ENCODE assay signal across 12 mouse cellular contexts in the genomic region with DNA sequence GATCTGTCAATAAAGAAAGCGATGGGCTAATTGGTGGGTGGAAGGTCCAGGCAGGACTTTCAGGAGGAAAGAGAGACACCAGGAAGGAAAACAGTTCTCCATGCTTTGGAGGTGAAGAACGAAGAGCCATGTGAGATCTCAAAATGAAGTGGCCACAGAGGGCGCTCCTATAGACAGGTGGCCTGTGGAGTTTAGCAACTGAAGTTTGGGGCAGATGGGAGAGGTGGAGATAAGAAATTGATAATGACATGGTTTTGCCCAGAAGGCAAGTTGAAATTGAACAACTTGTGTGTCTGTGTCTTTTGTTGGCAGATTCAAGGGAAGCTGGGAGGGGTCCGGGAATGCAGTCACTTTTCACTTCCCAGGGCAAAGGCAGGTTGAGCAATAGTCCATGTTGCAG.
"Had no signal": no experiment of that assay in that cellular context is flagged by ENCODE, and none has a peak within 500 bp of the region (broad histone marks: within the 10 kb centered on the region; RNA-seq: fewer than 3 reads in every experiment).

No protein-coding gene starts in this region.

- H3K4me3 ChIP-seq: limb, embryonic 12.5 days; lung, embryonic 15.5 days; midbrain, embryonic 10.5 days; neural tube, embryonic 12.5 days had no signal

- H3K4me2 ChIP-seq: limb, embryonic 12.5 days; lung, embryonic 15.5 days; neural tube, embryonic 12.5 days had no signal

- H3K4me1 ChIP-seq: limb, embryonic 12.5 days; lung, embryonic 15.5 days; midbrain, embryonic 10.5 days; neural tube, embryonic 12.5 days had no signal

- H3K9me3 ChIP-seq: limb, embryonic 12.5 days; lung, embryonic 15.5 days; midbrain, embryonic 10.5 days; neural tube, embryonic 12.5 days had no signal

- H3K27me3 ChIP-seq: limb, embryonic 12.5 days; lung, embryonic 15.5 days; neural tube, embryonic 12.5 days had no signal

- H3K36me3 ChIP-seq: limb, embryonic 12.5 days; lung, embryonic 15.5 days; midbrain, embryonic 10.5 days; neural tube, embryonic 12.5 days had no signal

- H3K9ac ChIP-seq: limb, embryonic 12.5 days; lung, embryonic 15.5 days; neural tube, embryonic 12.5 days had no signal

- ATAC-seq: intestine, postnatal 0 days had no signal

- H3K27ac ChIP-seq: kidney, postnatal 0 days; limb, embryonic 12.5 days; lung, embryonic 15.5 days; midbrain, embryonic 10.5 days; neural tube, embryonic 12.5 days had no signal

- DNase-seq: kidney, adult 9 months; kidney, postnatal 36 days; layer of hippocampus, adult 9-11 months; midbrain, embryonic 14.5 days; right cerebral cortex, postnatal 25 days; thymus, postnatal 4 days had no signal
